Mouse (Mus musculus) cerebellum, adult 9-11 months (tissue): ENCODE results near the gene Spib.

ENCODE experiments used
- DNase-seq: peaks from one replicate; pipeline ENCODE4 v3.0.0; 2022

Spib gene

GRCm38 (mm10) chr7:44484841-44485571 is 46.9 kb downstream of the Spib start:
- peak; percentile 82 for DNase-seq

DNA sequence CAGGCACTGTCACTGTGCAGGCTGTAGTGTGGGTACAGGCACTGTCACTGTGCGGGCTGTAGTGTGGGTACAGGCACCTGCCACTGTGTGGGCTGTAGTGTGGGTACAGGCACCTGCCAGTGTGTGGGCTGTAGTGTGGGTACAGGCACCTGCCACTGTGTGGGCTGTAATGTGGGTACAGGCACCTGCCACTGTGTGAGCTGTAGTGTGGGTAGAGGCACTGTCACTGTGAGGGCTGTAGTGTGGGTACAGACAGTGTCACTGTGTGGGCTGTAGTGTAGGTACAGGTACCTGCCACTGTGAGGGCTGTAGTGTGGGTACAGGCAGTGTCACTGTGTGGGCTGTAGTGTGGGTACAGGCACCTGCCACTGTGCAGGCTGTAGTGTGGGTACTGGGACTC is 47.8 kb downstream of the Spib start:
- no peak for DNase-seq

DNA sequence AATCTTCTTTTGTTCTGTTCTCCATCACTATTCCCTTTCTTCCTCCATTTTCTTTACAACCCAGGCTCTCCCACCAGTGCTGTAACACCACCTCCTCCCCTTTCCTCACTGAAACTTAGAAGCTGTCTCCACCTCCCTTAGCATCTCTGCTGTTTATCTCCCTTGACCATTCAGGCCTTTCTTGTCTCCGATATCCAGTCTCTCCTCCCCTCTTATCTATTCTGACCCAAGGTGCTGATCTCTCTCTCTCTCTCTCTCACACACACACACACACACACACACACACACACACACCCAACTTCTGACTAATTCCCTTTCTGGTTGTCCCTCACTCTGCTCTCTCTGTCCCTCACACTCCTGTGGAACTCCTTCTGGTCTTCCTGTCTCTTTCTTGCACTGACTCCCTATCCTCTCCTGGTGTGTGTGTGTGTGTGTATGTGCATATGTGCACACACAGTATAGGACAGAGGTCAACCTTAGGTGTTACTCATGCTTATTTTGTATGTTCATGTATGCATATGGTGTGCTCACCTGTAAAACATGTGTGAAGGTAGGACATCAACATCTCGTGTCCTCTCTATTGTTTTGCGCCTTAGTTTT is 48.9 kb downstream of the Spib start:
- DNase-seq = no peak
